9 mouse cellular contexts compared by ENCODE assay signal in genomic region chr10:117363106-117363505, GRCm38 (mm10). TPM values are rescaled to one million over a fixed set of nuclear protein-coding genes. Genes with fewer than 3 reads are reported as not detected.
DNase-seq lines count a peak whose midpoint lies in the region; ATAC-seq and TF ChIP-seq lines count a peak whose summit lies in the region.
"Had no signal": no experiment of that assay in that cellular context is flagged by ENCODE, and none has a peak within 500 bp of the region (broad histone marks: within the 10 kb centered on the region; RNA-seq: fewer than 3 reads in every experiment).

No protein-coding gene starts in this region.

- H3K4me2 ChIP-seq in liver, postnatal 0 days (ENCODE audit: low read depth, low read length): no peak overlapping the region
- H3K4me2 ChIP-seq: heart, embryonic 13.5 days had no signal

- TF ChIP-seq CTCF in G1E (IDR thresholded peaks at IDR 0.05; ENCODE audit: low read depth, low read length): peak; percentile 68
- TF ChIP-seq CTCF in liver, postnatal 0 days (IDR thresholded peaks at IDR 0.05; ENCODE audit: low read depth): peak; percentile 89

- WGBS in liver, postnatal 0 days (ENCODE audit: insufficient replicate concordance): 25% methylated on average over 3 of the region's 3 CpGs

- H3K36me3 ChIP-seq in G1E (replicated peaks): peaks cover 88% of the 10 kb centered on the region
- H3K36me3 ChIP-seq in liver, postnatal 0 days (replicated peaks; ENCODE audit: insufficient read depth, low read length): peaks cover 54% of the 10 kb centered on the region

- ATAC-seq in G1E (ENCODE audit: extremely low read depth, insufficient number of reproducible peaks, low FRiP score, poor library complexity, severe bottlenecking): no peak
- no peak for ATAC-seq in liver, postnatal 0 days

- peak; percentile 63 to 72 for DNase-seq in layer of hippocampus, postnatal 10 days (ENCODE audit: low spot score in 2 of 2)
- DNase-seq in layer of hippocampus, adult 9-11 months: no peak
- no peak for DNase-seq in G1E (ENCODE audit: low spot score)
- DNase-seq in c-Kit-positive CD71-negative TER-119-negative erythroid progenitor cells, embryonic 14.5 days (ENCODE audit: low read depth): peak; percentile 47
- peak; percentile 53 for DNase-seq in gastrocnemius, postnatal 14 days
- DNase-seq in liver, postnatal 0 days: peak; percentile 78
- DNase-seq in skeletal muscle tissue, adult 2 months (ENCODE audit: low read depth, low spot score): peak; percentile 41
- no peak for DNase-seq in frontal cortex, postnatal 10 days (ENCODE audit: low spot score in 2 of 2)

- TF ChIP-seq EP300 in liver, postnatal 0 days (IDR thresholded peaks at IDR 0.05; ENCODE audit: low read depth): no peak

- intact Hi-C loops in gastrocnemius, postnatal 14 days (cut with DNase I; ENCODE audit: low total_unique reads): no loop called here

- H3K27ac ChIP-seq in liver, postnatal 0 days (ENCODE audit: low read depth): no peak overlapping the region
- H3K27ac ChIP-seq: heart, embryonic 13.5 days had no signal

- H3K9me3 ChIP-seq in G1E (replicated peaks): no peaks in the 10 kb centered on the region
- H3K9me3 ChIP-seq in liver, postnatal 0 days (ENCODE audit: low read length): no peaks in the 10 kb centered on the region
- H3K9me3 ChIP-seq: heart, embryonic 13.5 days had no signal

- no peak overlapping the region for H3K9ac ChIP-seq in liver, postnatal 0 days (replicated peaks)
- H3K9ac ChIP-seq: heart, embryonic 13.5 days had no signal

- no peaks in the 10 kb centered on the region for H3K4me1 ChIP-seq in G1E (ENCODE audit: insufficient read depth, low read depth, low read length)
- H3K4me1 ChIP-seq in liver, postnatal 0 days (ENCODE audit: insufficient read depth): no peaks in the 10 kb centered on the region

- H3K4me3 ChIP-seq in G1E (ENCODE audit: low read depth, low read length): no peak overlapping the region
- H3K4me3 ChIP-seq in liver, postnatal 0 days (ENCODE audit: low read depth, low read length): no peak overlapping the region
- H3K4me3 ChIP-seq: heart, embryonic 13.5 days had no signal

- H3K27me3 ChIP-seq in G1E (ENCODE audit: insufficient read depth, low read length): no peaks in the 10 kb centered on the region
- no peaks in the 10 kb centered on the region for H3K27me3 ChIP-seq in liver, postnatal 0 days (ENCODE audit: insufficient read depth, low read length)
- H3K27me3 ChIP-seq: heart, embryonic 13.5 days had no signal

RNA-seq across cellular contexts. Expression of gene Cpsf6, which starts 16.7 kb away (rescaled TPM):
- 100 to 1,000 TPM; 116 to 122 TPM for total RNA-seq in layer of hippocampus, postnatal 10 days (2021)
- 232 and 244 TPM in 2 replicates for total RNA-seq in G1E (2014; fragmentation: Nextera tagmentation)
- total RNA-seq in G1E (2017): 142 and 177 TPM in 2 replicates
- 285 and 393 TPM in 2 replicates for polyA plus RNA-seq in G1E (2012)
- total RNA-seq in gastrocnemius, postnatal 14 days (2021): 10 to 100 TPM; 25.3 to 29.0 TPM
- 34.4 and 38.6 TPM in 2 replicates for polyA plus RNA-seq in liver, postnatal 0 days (2015; fragmentation: Nextera tagmentation; extraction: Ambion mirVana)

Comparison
In these comparisons a context has a peak if more than half of its experiments do, and no peak if none do; other contexts are left out.
1. DNase-seq: peak in layer of hippocampus, postnatal 10 days (2 of 2), c-Kit-positive CD71-negative TER-119-negative erythroid progenitor cells, embryonic 14.5 days (single experiment), gastrocnemius, postnatal 14 days (single experiment), liver, postnatal 0 days (single experiment) and skeletal muscle tissue, adult 2 months (single experiment); none in layer of hippocampus, adult 9-11 months (single experiment), G1E (single experiment) and frontal cortex, postnatal 10 days (0 of 2).